Mouse (Mus musculus) layer of hippocampus, adult 18-20 months (tissue): ENCODE measurements around the gene Ndufaf4. TPM values are rescaled to one million over a fixed set of nuclear protein-coding genes. Genes with fewer than 3 reads are reported as not detected.

Experiments
- total RNA-seq, 2 experiments: library from RNA; stranded (reverse); gene quantifications; 2 replicates each; pipeline ENCODE4 v1.2.3; 2021

Ndufaf4 gene
- total RNA-seq, 2 experiments from 2014 or later, result 40.3 to 42.4 TPM

Other genes starting within 250 kb of the Ndufaf4 start
- gene Klhl32, start 47.0 kb upstream of the Ndufaf4 start, total RNA-seq, result 10 to 100 TPM; 15.5 to 16.2 TPM
- 10 to 100 TPM; 38.6 to 39.5 TPM for gene Gpr63, start 68.3 kb downstream of the Ndufaf4 start, total RNA-seq